21 mouse cellular contexts compared by ENCODE assay signal in the genomic region with DNA sequence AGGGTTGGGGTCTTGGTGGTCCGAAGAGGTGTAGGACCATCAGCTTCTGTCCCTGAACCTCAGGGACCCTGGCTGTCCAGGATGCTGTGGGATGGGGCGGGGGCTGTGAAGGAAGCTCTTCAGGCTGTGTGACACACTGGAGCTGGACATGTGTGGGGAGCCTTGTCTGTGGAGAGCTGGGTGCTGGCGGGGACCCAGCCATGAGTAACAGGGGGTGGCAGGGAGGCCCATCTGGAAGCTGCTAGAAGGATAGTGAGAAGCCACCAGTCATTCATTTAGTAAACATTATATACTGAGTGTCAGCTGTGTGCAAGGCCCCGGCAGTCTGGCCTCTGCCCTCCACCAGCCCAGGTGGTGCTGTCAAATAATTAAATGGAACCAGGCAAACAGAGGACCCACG. TPM values are rescaled to one million over a fixed set of nuclear protein-coding genes. Genes with fewer than 3 reads are reported as not detected.
DNase-seq lines count a peak whose midpoint lies in the region; ATAC-seq lines count a peak whose summit lies in the region.
"Had no signal": no experiment of that assay in that cellular context is flagged by ENCODE, and none has a peak within 500 bp of the region (broad histone marks: within the 10 kb centered on the region; RNA-seq: fewer than 3 reads in every experiment).

No protein-coding gene starts in this region.

- ATAC-seq in frontal cortex, adult (ENCODE audit: low TSS enrichment), result peak; percentile 60; the same call in 1 of the 2 replicates
- ATAC-seq: forebrain, embryonic 16.5 days; intestine, postnatal 0 days; Patski had no signal

- DNase-seq in frontal cortex, postnatal 10 days (ENCODE audit: low spot score in 2 of 2), result no peak
- peak; percentile 70 for DNase-seq in layer of hippocampus, adult 9-11 months
- no peak for DNase-seq in layer of hippocampus, postnatal 14 days (ENCODE audit: low spot score in 2 of 2)
- DNase-seq in 3T3-L1 (ENCODE audit: low read depth, low spot score) (peak; percentile 23), liver (no peak)
- DNase-seq in right cerebral cortex, postnatal 14 days, result peak; percentile 51
- DNase-seq: adrenal gland, postnatal 10 days; cerebellum, adult 11 months; cerebellum, adult 9-10 months; cerebellum, postnatal 36 days; gastrocnemius, postnatal 36 days; heart, adult 18-20 months; heart, postnatal 36 days; kidney, postnatal 14 days; lung, adult 2 months; lung, postnatal 10 days; midbrain, embryonic 14.5 days had no signal

RNA-seq across cellular contexts. Expression of a gene that starts 34.5 kb away (rescaled TPM):
- 100 to 1,000 TPM; 194 TPM for total RNA-seq in layer of hippocampus, postnatal 14 days (2021)

Comparison
In these comparisons a context has a peak if more than half of its experiments do, and no peak if none do; other contexts are left out.
1. DNase-seq: peak in layer of hippocampus, adult 9-11 months (single experiment), 3T3-L1 (single experiment) and right cerebral cortex, postnatal 14 days (single experiment); none in frontal cortex, postnatal 10 days (0 of 2), layer of hippocampus, postnatal 14 days (0 of 2) and liver (single experiment).